Mouse (Mus musculus) 3134 (cell line): ENCODE results near the gene Nfkbie.

Source experiments
- DNase-seq: peaks from one replicate; pipeline ENCODE4 v3.0.0-alpha.2; 2011; ENCODE audit warnings: low spot score; ENCODE audit not compliant: insufficient read length; ENCODE audit errors: extremely low read depth

The Nfkbie gene

DNA sequence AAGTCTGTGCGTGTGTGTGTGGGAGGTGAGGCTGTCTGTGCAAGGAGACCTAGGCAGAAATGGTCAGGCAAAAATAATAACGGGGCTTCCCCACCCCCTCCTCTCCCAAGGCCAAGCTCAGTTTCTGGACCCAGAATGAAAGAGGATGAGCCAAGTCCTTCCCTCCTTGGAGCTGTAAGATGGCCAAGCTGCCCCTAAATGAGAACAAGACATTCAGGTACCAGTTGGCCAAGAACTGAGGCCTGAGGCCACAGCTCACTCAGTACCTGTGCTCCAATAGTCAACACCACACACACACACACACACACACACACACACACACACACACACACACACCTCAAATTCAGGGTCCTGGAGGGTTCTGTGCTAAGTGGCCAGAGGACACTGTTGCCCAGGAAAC, 12.8 kb upstream of the Nfkbie start:
- DNase-seq = no peak

- DNase-seq = no peak
Observed at GRCm38 (mm10) chr17:45543115-45543514, 12.4 kb upstream of the Nfkbie start.

- DNase-seq = no peak
Observed at GRCm38 (mm10) chr17:45544001-45544872, 11.3 kb upstream of the Nfkbie start.

GRCm38 (mm10) chr17:45544873-45545277, 10.6 kb upstream of the Nfkbie start:
- DNase-seq = no peak

DNA sequence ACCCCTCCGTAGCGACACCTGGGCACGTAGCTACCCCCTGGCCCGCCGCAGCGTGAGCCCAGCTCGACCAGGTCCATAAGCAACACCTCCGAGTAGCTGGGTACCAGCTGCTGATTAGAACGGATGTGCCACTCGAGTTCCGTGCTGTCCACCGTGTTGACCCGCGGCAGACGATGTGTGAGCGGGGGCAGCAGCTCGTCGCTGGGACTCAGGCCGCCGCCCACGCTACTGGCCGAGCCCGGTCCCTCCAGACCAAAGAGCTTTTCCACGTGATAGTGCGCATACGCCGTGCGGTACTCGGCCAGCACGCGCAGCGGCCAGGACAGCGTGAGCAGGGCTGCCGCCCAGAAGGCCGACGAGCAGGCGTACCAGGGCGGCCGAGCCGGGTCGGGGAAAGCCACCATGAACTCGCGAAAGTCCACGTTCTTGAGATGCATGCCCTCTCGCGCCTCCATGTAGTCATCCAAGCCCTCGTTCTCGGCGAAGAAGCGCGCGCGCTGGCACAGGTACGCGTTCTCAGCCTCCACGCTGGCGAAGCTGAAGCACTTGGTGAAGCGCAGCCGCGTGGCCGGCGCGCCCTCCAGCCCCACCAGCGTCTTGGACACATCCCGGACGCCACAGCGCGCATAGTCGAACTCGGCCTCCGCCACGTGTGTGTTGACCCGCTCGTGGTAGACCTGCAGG, 10.1 kb upstream of the Nfkbie start:
- DNase-seq = no peak

DNA sequence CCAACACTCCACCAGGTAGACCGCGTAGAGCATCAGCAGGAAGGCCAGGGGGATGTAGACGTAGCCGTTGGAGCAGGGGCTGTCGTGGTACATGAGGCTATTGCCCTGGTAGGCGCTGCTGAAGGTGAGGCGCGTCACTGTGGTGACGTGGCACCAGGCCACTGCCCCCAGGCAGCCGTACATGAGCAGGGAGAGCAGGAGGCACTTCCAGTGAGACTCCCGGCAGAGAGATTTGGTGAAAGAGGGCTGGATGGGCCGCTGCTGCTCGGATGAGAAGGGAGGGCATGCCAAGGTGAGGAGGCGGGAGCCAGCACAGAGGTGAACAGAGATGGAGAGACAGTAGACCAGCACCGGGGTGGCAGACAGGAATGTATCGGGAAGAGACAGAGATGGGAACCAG, 8.6 kb upstream of the Nfkbie start:
- DNase-seq = no peak

DNA sequence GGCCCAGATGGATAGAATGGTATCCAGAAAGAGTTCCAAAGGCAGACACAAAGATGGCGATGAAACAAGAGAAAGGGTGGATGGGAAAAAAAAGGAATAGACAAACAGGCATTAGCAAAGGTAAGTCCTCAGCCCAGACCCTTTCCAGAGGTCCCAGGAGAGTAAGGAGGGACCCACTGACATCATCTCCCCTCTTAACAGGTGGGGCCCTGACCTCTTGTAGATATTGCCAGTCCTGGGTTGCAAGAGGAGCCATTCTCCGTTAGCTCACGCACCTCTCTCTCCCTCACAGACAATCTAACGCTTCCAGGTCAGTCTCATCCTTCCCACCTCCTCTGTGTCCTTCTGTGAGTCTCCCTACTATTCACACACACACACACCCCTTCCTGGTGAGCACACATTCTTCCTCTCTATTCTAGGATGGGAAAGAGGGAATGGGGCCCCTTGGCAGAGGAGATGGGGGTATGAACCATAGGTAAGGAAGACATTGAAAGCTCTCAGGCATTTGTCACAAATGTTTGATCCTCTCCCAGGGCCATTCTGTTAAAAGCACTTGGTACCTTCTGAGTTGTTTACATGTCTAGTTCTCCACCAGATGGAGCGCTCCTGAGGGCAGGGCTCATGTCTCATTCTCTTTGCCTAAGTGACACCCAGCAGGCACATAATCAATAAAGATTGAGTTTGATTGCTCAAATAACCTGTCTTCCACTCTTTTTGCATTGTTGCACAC, 7.9 kb upstream of the Nfkbie start:
- no peak for DNase-seq

DNA sequence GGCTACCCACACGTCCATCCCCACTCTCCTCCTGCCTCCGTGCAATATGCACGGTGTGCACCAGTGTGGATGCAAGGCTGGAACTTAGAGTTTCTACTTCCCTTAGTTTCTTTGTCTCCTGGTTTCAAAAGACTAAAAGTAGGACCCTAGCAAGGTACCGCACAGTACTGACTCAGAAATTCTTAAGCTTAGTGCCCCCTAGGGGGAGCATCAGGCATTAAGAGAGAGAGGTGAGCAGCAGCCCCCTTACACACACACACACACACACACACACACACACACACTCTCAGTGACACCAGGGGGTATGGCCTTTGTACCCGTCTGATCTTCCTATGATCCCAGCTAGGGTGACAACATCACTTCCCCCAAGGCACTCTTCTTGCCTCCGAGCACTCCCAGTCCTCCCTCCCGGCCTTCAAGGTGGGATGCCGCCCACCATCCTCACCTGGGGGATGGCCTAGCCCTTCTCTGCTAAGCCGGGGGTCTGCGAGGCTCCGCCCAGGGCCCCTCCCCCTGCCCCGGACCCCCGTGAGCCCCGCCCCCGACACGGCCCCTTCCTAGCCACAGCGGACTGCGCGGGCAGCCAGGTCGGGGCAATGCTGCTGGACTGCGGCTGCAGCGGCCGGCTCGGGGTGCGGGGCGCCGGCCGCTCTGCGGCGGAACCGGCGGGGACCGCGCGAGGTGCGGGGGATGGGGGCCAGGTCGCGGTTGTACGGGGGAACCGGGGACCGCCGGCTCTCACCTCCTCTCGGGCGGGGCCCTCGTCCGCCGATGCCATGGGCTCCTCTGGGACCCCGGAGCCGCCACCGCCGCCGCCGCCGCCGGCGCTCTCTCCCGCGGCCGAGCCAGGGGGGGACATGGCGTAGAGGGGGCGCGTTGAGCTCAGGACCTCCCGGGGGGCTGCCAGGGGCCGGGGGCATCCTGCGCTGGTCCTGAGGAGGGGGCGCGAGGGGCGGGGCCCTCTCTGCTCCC, 6.7 kb upstream of the Nfkbie start:
- no peak for DNase-seq

DNA sequence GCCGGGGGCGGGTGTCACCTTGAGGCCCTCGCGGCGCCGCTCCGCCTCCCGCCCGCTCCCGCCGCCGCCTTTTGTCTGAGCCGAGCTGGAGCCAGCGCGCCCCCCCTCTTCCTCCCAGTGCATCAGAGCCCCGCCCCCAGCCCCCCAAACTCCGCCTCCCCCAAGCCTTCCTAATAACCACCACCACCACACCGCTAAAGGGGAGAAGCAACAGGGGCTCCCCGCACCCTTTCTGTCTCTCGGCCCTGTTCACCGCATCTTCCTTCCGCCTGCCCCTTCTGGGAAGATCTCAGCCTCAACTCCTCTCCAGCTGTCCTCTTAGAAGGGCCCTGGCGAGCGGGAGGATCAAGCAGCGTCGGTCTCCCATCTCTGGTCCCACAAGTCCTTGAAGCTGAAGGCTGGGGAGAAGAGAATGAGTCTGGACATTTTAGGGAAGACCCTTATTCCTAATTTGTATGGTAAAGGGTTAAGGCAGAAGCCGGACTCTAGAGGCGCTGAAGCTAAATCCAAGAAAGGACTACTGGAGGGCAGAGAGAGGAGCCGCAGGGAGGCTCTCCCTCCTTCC, 5.8 kb upstream of the Nfkbie start, which contains the start of gene Tmem151b:
Tmem151b (minus strand) TSS at position 61 of the 565 bp plus-strand sequence.
- no peak for DNase-seq

DNA sequence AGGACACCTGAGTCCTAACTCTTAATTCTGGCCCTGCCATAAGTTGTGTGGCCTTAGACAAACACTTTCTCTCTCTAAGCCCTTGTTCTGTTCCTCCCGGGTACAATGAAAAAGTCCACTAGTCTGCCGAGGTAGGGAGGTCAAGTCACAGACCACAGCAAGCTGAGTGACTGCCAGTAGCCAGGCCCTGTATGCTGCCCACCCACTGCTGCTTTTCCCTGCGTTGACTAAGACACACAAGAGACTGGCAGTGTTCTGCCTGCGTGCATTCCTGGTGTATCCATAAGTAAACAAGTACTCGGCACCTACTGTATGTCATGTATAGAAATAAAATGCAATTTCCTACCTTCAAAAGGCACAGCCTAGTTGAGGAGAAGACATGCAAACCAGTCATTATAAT, 5.2 kb upstream of the Nfkbie start:
- DNase-seq = no peak

DNA sequence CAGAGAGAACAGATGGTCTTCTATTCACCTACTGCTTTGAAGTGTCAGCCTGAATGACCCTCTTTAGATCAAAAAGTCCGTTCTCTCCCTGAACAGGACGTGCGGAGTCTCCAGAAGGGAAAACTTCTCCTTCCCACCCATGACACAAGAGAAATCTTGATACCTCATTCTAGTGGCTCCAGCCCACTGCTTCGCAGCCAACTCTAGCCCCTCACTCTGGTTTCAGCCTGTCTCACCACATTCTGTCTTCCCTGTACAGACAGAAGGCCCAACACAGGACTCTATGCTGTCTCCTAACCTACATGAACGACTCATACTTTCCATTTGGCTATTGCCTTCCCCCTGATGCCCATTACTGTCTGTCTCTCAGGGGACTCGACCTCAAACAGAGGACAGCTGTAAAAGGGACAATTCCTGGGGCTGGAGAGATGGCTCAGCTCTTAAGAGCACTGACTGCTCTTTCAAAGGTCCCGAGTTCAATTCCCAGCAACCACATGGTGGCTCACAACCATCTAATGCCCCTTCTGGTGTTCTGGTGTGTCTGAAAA, 4.2 kb upstream of the Nfkbie start:
- DNase-seq = no peak

DNA sequence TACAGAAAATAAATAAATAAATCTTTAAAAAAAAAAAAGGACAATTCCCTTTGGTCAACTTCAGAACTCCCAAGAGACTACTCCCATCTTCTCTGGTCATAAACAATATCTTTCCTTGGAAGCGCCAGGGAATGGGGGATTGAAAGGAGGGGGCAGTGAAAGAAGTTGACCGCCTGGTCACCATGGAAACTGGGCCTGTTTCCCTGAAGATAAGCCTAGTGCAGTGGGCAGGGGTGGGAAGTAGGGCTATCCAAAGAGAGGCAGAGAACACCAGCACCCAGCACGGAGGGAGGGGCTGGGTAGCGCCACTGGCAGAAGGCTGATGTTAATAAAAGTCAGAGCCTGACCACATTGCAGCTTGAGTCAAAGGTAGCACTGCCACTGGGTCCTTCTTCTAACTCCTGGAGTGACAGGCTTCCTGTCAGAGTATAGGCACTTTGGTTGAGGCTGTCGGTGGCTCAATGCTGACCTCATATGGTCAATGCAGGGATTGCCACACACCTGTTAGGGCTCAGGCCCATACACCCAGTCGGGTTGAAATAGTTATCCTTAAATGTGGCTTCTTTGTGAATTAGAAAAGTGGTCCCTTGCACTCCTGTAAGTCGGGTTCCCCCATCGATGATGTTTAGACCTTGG, 3.6 kb upstream of the Nfkbie start:
- no peak for DNase-seq

GRCm38 (mm10) chr17:45553065-45553464, 2.4 kb upstream of the Nfkbie start:
- DNase-seq = no peak

GRCm38 (mm10) chr17:45554420-45554819, 1.1 kb upstream of the Nfkbie start:
- no peak for DNase-seq

DNA sequence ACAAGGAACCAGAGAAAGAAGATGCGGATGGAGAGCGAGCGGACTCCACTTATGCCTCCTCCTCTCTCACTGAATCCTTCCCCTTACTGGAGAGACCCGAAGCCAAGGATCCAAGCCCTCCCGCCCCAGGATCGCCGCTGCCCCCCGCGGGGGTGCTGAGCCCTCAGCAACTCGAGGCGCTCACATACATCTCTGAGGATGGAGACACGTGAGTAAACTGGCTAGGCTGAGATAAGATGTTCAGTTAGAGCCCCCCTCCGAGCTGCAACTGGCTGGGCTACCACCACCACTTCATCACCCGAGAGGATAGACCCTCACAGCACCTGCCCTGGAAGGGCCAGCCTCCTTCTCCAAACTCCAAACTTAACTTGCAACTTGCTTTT, 595 bp downstream of the Nfkbie start:
- DNase-seq = no peak

DNA sequence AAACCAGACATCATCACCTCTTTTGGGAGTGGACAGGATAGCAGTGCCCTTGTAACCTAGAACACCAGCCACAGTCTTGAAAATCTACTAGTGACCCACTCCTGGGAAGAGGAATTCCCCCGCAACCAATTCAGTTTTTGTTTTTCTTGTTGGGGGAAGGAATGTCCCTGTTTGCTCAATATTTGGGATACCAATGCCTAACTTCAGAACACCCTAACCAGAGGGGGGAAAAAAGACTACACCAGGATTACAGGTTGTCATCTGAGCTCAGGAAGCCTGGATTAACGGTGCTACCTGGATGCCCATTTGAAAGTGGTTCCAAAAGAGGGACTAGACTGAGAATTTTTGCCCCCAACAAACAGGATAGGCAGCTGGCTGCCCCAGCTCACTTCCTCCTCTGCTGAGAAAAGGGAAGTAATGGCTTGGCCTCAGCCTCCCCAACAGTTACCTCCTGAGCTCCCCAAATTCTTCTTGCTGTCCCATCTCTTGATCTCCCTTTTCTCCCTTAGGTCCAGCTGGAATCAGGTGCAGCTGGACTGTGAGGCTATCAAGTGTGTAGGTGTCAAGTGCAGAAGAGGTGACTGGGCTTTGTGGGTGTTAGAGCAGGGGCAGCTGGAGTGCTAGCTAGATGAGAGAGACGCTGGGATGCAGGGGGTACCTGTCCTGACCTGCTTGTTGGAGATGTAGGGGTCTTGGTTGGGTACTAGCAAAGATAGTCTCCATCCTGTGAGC, 1.2 kb downstream of the Nfkbie start:
- no peak for DNase-seq

GRCm38 (mm10) chr17:45557246-45557824, 1.8 kb downstream of the Nfkbie start:
- DNase-seq = peak; percentile 54
